Mouse (Mus musculus) olfactory bulb, adult 2 months (tissue): ENCODE measurements around the gene P3h3.
"Not testable (repeated sequence)": the region's sequence is repeated elsewhere in the genome, so short reads cannot be mapped to it uniquely, and the experiment has no call there.

Experiments used
- CTCF ChIP-seq: fragments of 200-500 bp; IDR thresholded peaks from 2 replicates; pipeline ENCODE4 v1.5.1; 2012; ENCODE audit warnings: low read depth, mild to moderate bottlenecking, low read length, moderate library complexity; ENCODE audit not compliant: insufficient read depth
- POLR2A ChIP-seq: fragments of 200-500 bp; IDR thresholded peaks from 2 replicates; pipeline ENCODE4 v1.6.1; 2012; ENCODE audit warnings: mild to moderate bottlenecking, low read depth, low read length, moderate library complexity; ENCODE audit not compliant: insufficient read depth

GRCm38 (mm10) chr6:124810566-124811402 is 46.8 kb downstream of the P3h3 start:
- TF ChIP-seq CTCF, POLR2A: not testable (repeated sequence)
